In genomic region chr2:127788440-127789116, GRCm38 (mm10) we compare ENCODE assay signal across 8 mouse cellular contexts. TPM values are rescaled to one million over a fixed set of nuclear protein-coding genes. Genes with fewer than 3 reads are reported as not detected.
DNase-seq lines count a peak whose midpoint lies in the region; ATAC-seq and TF ChIP-seq lines count a peak whose summit lies in the region.

TSS of gene Nphp1 (minus strand) at chr2:127788897.

- H3K4me3 ChIP-seq in C2C12 (ENCODE audit: insufficient read depth, poor library complexity, severe bottlenecking): peak within 1 kb of the TSS; percentile 74
- H3K4me3 ChIP-seq in erythroblast, embryonic 14.5 days (replicated peaks): peak within 1 kb of the TSS; percentile 83
- H3K4me3 ChIP-seq in heart, embryonic 12.5 days: peak within 1 kb of the TSS; percentile 66
- H3K4me3 ChIP-seq in kidney, postnatal 0 days (replicated peaks; ENCODE audit: low read depth, low read length): peak within 1 kb of the TSS; percentile 72
- H3K4me3 ChIP-seq in liver, embryonic 11.5 days (ENCODE audit: low read depth, low read length): peak within 1 kb of the TSS; percentile 67
- peak within 1 kb of the TSS; percentile 44 for H3K4me3 ChIP-seq in stomach, embryonic 14.5 days (ENCODE audit: low read depth, low read length)

- no peaks in the 10 kb centered on the region for H3K27me3 ChIP-seq in C2C12 (ENCODE audit: control insufficient read depth, insufficient read depth, insufficient read length)
- no peaks in the 10 kb centered on the region for H3K27me3 ChIP-seq in erythroblast, embryonic 14.5 days (ENCODE audit: control insufficient read depth)
- no peaks in the 10 kb centered on the region for H3K27me3 ChIP-seq in heart, embryonic 12.5 days (replicated peaks)
- no peaks in the 10 kb centered on the region for H3K27me3 ChIP-seq in kidney, postnatal 0 days (ENCODE audit: insufficient read depth, low read length)
- no peaks in the 10 kb centered on the region for H3K27me3 ChIP-seq in liver, embryonic 11.5 days (replicated peaks; ENCODE audit: control insufficient read depth, insufficient read depth, low read length)
- H3K27me3 ChIP-seq in stomach, embryonic 14.5 days (ENCODE audit: control insufficient read depth, insufficient read depth, low read length): no peaks in the 10 kb centered on the region

- TF ChIP-seq CTCF in C2C12 (IDR thresholded peaks at IDR 0.05; ENCODE audit: control insufficient read depth, insufficient read depth, insufficient read length): no peak
- no peak for TF ChIP-seq CTCF in brain, embryonic 14.5 days (IDR thresholded peaks at IDR 0.05; ENCODE audit: borderline replicate concordance, extremely low read depth, insufficient read depth, insufficient read length)
- TF ChIP-seq CTCF in kidney, postnatal 0 days (IDR thresholded peaks at IDR 0.05; ENCODE audit: low read depth): no peak

- H3K4me2 ChIP-seq in heart, embryonic 12.5 days: peak within 1 kb of the TSS; percentile 74
- peak within 1 kb of the TSS; percentile 73 for H3K4me2 ChIP-seq in kidney, postnatal 0 days (ENCODE audit: low read length)
- peak within 1 kb of the TSS; percentile 83 for H3K4me2 ChIP-seq in liver, embryonic 11.5 days
- H3K4me2 ChIP-seq in stomach, embryonic 14.5 days (replicated peaks; ENCODE audit: low read depth, low read length): peak within 1 kb of the TSS; percentile 61

- peak; percentile 83 for ATAC-seq in heart, embryonic 12.5 days (ENCODE audit: insufficient number of reproducible peaks, low FRiP score)
- peak; percentile 87 for ATAC-seq in kidney, postnatal 0 days (replicated peaks; ENCODE audit: low FRiP score, low read depth)
- ATAC-seq in liver, embryonic 11.5 days (replicated peaks; ENCODE audit: low FRiP score): peak; percentile 80
- ATAC-seq in stomach, embryonic 14.5 days (ENCODE audit: insufficient number of reproducible peaks, insufficient read depth, low FRiP score, low read depth): peak; percentile 80

- no peak within 1 kb of the TSS for H3K27ac ChIP-seq in heart, embryonic 12.5 days (ENCODE audit: poor library complexity, severe bottlenecking)
- H3K27ac ChIP-seq in kidney, postnatal 0 days: peak within 1 kb of the TSS; percentile 72
- H3K27ac ChIP-seq in liver, embryonic 11.5 days (ENCODE audit: low read depth, low read length): peak within 1 kb of the TSS; percentile 50; the same call in 1 of the 2 replicates
- H3K27ac ChIP-seq in stomach, embryonic 14.5 days (ENCODE audit: low read length): peak within 1 kb of the TSS; percentile 34; the same call in 1 of the 2 replicates

- peak; percentile 95 for DNase-seq in brain, embryonic 14.5 days (ENCODE audit: low read depth)
- peak; percentile 90 for DNase-seq in kidney, postnatal 0 days (ENCODE audit: low spot score)
- peak; percentile 80 for DNase-seq in liver, embryonic 11.5 days (ENCODE audit: low spot score)
- DNase-seq in naive thymus-derived CD4-positive, alpha-beta T cell, adult 2 months (ENCODE audit: low read depth): peak; percentile 81

- TF ChIP-seq POLR2A in brain, embryonic 14.5 days (IDR thresholded peaks at IDR 0.05; ENCODE audit: borderline replicate concordance, extremely low read depth, insufficient read depth, insufficient read length, poor library complexity, severe bottlenecking): peak; percentile 91

- under 1% methylated on average over 40 of the region's 40 CpGs for WGBS in heart, embryonic 12.5 days
- under 1% methylated on average over 40 of the region's 40 CpGs for WGBS in kidney, postnatal 0 days
- WGBS in liver, embryonic 11.5 days: under 1% methylated on average over 40 of the region's 40 CpGs
- WGBS in stomach, embryonic 14.5 days: 1% methylated on average over 40 of the region's 40 CpGs

- H3K4me1 ChIP-seq in erythroblast, embryonic 14.5 days (ENCODE audit: control insufficient read depth): peaks cover 44% of the 10 kb centered on the region
- peaks cover 11% of the 10 kb centered on the region for H3K4me1 ChIP-seq in heart, embryonic 12.5 days (replicated peaks)
- 0 out of 2 replicates have a peak, but pooled peaks cover 6% of the 10 kb centered on the region for H3K4me1 ChIP-seq in kidney, postnatal 0 days (replicated peaks; ENCODE audit: insufficient read depth, low read length)
- H3K4me1 ChIP-seq in liver, embryonic 11.5 days (replicated peaks; ENCODE audit: control insufficient read depth, insufficient read depth, low read length): peaks cover 20% of the 10 kb centered on the region
- H3K4me1 ChIP-seq in stomach, embryonic 14.5 days (ENCODE audit: control insufficient read depth, insufficient read depth, low read length): peaks cover 14% of the 10 kb centered on the region; the same call in 1 of the 2 replicates

- H3K9ac ChIP-seq in heart, embryonic 12.5 days: peak within 1 kb of the TSS; percentile 74
- peak within 1 kb of the TSS; percentile 75 for H3K9ac ChIP-seq in kidney, postnatal 0 days (ENCODE audit: low read depth, low read length)
- peak within 1 kb of the TSS; percentile 88 for H3K9ac ChIP-seq in liver, embryonic 11.5 days (ENCODE audit: low read depth, low read length)
- peak within 1 kb of the TSS; percentile 60 for H3K9ac ChIP-seq in stomach, embryonic 14.5 days (replicated peaks; ENCODE audit: low read depth, low read length)

- peaks cover 8% of the 10 kb centered on the region for H3K79me3 ChIP-seq in C2C12 (ENCODE audit: low read depth)

- H3K36me3 ChIP-seq in C2C12 (ENCODE audit: control insufficient read depth, insufficient read depth): no peaks in the 10 kb centered on the region
- H3K36me3 ChIP-seq in erythroblast, embryonic 14.5 days (ENCODE audit: control insufficient read depth): no peaks in the 10 kb centered on the region
- H3K36me3 ChIP-seq in heart, embryonic 12.5 days: no peaks in the 10 kb centered on the region
- H3K36me3 ChIP-seq in kidney, postnatal 0 days (ENCODE audit: insufficient read depth, low read length): no peaks in the 10 kb centered on the region
- H3K36me3 ChIP-seq in liver, embryonic 11.5 days (ENCODE audit: control insufficient read depth, insufficient read depth, low read length): no peaks in the 10 kb centered on the region
- H3K36me3 ChIP-seq in stomach, embryonic 14.5 days (ENCODE audit: control insufficient read depth, insufficient read depth, low read length): no peaks in the 10 kb centered on the region

- H3K79me2 ChIP-seq in C2C12 (ENCODE audit: control insufficient read depth, insufficient read depth): peaks cover 26% of the 10 kb centered on the region

- H3K9me3 ChIP-seq in erythroblast, embryonic 14.5 days (ENCODE audit: control insufficient read depth, low read length): no peaks in the 10 kb centered on the region
- no peaks in the 10 kb centered on the region for H3K9me3 ChIP-seq in heart, embryonic 12.5 days (replicated peaks)
- no peaks in the 10 kb centered on the region for H3K9me3 ChIP-seq in kidney, postnatal 0 days (replicated peaks; ENCODE audit: low read length)
- H3K9me3 ChIP-seq in liver, embryonic 11.5 days (ENCODE audit: control insufficient read depth, low read length): no peaks in the 10 kb centered on the region
- H3K9me3 ChIP-seq in stomach, embryonic 14.5 days (ENCODE audit: control insufficient read depth, low read depth, low read length): no peaks in the 10 kb centered on the region

- peak within 1 kb of the TSS; percentile 90 for H3ac ChIP-seq in C2C12 (ENCODE audit: control insufficient read depth, insufficient read length, low read depth)

TF ChIP-seq in C2C12, 6 proteins besides CTCF, POLR2A, EP300 and RAD21:
- TF ChIP-seq USF1 (IDR thresholded peaks at IDR 0.05; ENCODE audit: low read depth): no peak
- no peak for TF ChIP-seq MAX (IDR thresholded peaks at IDR 0.05)
- no peak for TF ChIP-seq MYOD1 (IDR thresholded peaks at IDR 0.05; ENCODE audit: control insufficient read depth, insufficient read length, low read depth)
- no peak for TF ChIP-seq MYOG (IDR thresholded peaks at IDR 0.05; ENCODE audit: control insufficient read depth, extremely low read depth, insufficient read length)
- TF ChIP-seq CEBPB (IDR thresholded peaks at IDR 0.05; ENCODE audit: low read depth): no peak

RNA-seq across cellular contexts. Expression of gene Nphp1, which starts in this region (rescaled TPM):
- polyA plus RNA-seq in C2C12 (2012; fragmentation: generic; extraction: Trizol): 16.4 TPM
- 19.0 and 19.8 TPM in 2 replicates for polyA plus RNA-seq in brain, embryonic 14.5 days (2012; rRNA removed)
- 0.31 and 0.55 TPM in 2 replicates for polyA plus RNA-seq in erythroblast, embryonic 14.5 days (2012)
- polyA plus RNA-seq in heart, embryonic 12.5 days (2016; fragmentation: Nextera tagmentation; extraction: Ambion mirVana): 14.8 and 15.6 TPM in 2 replicates
- 41.2 and 42.4 TPM in 2 replicates for polyA plus RNA-seq in kidney, postnatal 0 days (2015; fragmentation: Nextera tagmentation; extraction: Ambion mirVana)
- polyA plus RNA-seq in liver, embryonic 11.5 days (2014; fragmentation: Nextera tagmentation; extraction: Ambion mirVana): 12.5 and 12.8 TPM in 2 replicates
- polyA plus RNA-seq in stomach, embryonic 14.5 days (2014; fragmentation: Nextera tagmentation; extraction: Ambion mirVana): 22.9 and 23.2 TPM in 2 replicates
